Mouse (Mus musculus) heart, adult 9 months (tissue): ENCODE measurements around the gene Aadacl2.

Source experiments
- DNase-seq, 2 experiments: peaks; one replicate each; pipeline ENCODE4 v3.0.0; 2022; ENCODE audit warnings: low spot score in 2 of 2

The Aadacl2 gene

GRCm38 (mm10) chr3:60006443-60006842, at the start of gene Aadacl2:
Gene Aadacl2, plus strand, starts transcription at chr3:60006743.
- DNase-seq, result no peak

GRCm38 (mm10) chr3:59970891-59971290, 35.7 kb upstream of the Aadacl2 start:
- no peak for DNase-seq

GRCm38 (mm10) chr3:59974591-59974990, 32.0 kb upstream of the Aadacl2 start:
- no peak for DNase-seq

GRCm38 (mm10) chr3:60003622-60004021, 2.9 kb upstream of the Aadacl2 start:
- DNase-seq, result no peak

DNA sequence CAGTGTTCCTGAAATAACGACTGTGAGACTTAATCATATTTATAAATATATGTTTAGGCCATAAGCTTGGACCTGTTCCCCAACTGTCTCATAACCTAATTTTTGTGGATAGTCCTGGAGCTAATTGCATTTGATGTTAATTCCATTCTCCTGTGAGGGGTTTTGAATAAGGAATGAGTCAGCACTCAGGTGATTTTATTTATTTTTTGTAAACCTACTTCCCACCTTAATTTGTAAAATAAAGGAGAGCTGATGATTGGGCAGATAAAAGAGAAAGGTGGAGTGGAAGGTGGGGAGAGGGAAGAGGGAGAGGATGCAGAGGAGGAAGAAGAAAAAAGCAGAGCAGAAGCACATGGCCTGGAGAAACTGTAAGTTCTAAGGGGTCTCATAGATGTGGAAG, 18.9 kb downstream of the Aadacl2 start, which contains the start of gene Aadac:
TSS of gene Aadac (plus strand) at position 301 of the 400 bp plus-strand sequence.
- DNase-seq, result no peak

GRCm38 (mm10) chr3:60031511-60031910, 25.0 kb downstream of the Aadacl2 start:
- DNase-seq, result no peak

- no peak for DNase-seq
Measured at GRCm38 (mm10) chr3:60046221-60046913, 39.8 kb downstream of the Aadacl2 start.

DNA sequence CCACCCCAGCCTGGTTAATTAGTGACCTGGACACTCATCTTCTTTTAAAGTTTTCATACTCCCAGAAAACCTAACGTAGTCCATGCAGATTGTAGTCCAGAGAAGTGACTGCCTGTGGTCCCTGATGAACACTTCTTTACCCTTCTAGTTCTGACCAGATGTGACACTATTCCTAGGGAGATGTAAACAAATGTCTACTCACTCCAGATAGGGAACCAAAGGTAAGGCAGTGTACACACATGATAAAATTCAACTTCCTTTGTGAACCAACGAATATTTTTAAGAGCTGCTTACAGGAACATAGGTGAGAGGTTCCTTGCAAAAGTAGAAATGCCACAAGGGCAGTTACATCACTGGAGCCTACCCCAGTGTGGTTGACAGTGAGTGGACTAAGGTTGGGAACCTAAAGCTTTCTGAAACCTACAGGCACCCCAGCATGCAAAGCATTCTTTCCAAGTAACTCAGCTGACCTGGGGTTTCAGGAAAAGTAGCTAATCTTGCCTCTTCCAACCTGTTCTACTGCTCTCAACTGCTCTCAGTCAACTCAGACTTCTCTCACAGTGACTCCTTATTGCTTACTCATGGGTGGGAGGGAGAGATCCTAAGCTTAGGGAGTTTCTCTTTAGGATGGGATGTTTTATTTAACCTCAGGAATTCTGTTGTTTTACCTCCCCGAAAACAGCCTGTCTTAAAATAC, 46.8 kb downstream of the Aadacl2 start:
- no peak for DNase-seq

DNA sequence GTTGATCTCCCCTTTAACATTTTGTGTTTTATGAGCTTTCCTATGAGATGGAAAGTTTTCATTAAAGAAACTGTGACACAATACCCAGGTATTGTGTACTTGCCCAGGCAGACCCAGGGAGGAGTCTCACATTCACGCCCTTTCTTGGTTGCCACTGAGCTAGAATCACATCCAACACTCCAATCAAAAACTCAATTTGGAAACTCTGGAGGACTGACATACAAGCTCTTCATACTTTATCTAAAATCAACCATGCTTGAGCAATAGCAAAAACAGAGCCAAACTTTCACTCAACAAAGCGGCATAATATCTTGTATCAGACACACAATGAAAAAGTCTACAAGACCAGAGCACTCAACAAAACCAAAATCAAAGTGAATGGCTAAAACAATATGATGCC, 47.4 kb downstream of the Aadacl2 start:
- no peak for DNase-seq

- DNase-seq, result no peak
Measured at GRCm38 (mm10) chr3:60056451-60056850, 49.9 kb downstream of the Aadacl2 start.

- no peak for DNase-seq
Measured at GRCm38 (mm10) chr3:60057070-60057808, 50.7 kb downstream of the Aadacl2 start.

GRCm38 (mm10) chr3:60057809-60058082, 51.2 kb downstream of the Aadacl2 start:
- DNase-seq, result no peak
